Mouse (Mus musculus): ENCODE data around the gene Selp.

DNA sequence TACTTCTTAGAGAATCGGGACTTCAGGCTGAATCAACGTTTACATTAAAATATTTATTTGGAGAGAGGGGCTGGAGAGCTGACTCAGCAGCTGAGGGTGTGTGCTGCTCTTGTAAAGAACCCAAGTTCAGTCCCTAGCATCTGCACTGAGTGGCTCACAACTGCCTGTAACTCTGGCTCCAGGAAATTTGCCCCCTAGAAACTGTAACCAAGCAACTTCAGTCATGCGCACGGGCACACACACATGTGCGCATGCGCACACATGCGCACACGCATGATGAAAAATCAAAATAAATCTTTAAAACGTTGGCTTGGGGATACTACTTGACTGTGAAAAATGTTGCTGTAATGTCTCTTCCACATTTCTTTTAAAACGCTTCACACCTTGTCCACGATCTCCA is 36.0 kb upstream of the Selp start:
- TF ChIP-seq CTCF (IDR thresholded peaks at IDR 0.05; ENCODE audit: control insufficient read depth, insufficient read depth, insufficient replicate concordance, low read depth, low read length) (no peak), POLR2A (IDR thresholded peaks at IDR 0.05; ENCODE audit: control insufficient read depth, low read depth, low read length) (peak; percentile 69; the same call in 1 of the 2 replicates)

Data from testis, adult 2 months (tissue).